Mouse (Mus musculus): Measurements from ENCODE around the gene Kctd13.

DNA sequence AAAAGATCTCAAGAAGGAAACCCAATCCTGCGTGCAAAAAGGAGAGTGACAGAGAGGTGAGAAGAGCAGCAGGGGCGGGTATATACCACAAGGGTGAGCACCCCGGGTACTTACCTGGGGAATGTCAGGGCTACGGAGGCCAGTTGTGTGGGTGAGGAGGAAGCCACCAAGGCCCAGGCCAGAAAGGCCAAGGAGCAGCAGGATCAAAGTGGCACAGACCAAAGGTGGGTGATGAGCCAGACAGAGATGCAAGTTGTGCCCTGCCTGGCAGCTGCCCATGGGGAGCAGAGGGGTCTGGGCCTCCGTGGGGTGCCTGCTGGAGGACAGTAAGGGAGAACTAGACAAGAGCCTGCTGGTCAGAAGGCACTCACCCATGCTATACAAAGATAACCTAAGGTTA lies 31.8 kb upstream of the Kctd13 start:
- no peak for TF ChIP-seq CTCF (IDR thresholded peaks at IDR 0.05; ENCODE audit: borderline replicate concordance, extremely low read depth, insufficient read depth, insufficient read length)
- no peak for TF ChIP-seq POLR2A (IDR thresholded peaks at IDR 0.05; ENCODE audit: borderline replicate concordance, extremely low read depth, insufficient read depth, insufficient read length, poor library complexity, severe bottlenecking)
